Mouse (Mus musculus) testis, adult 2 months (tissue): ENCODE results near the gene Ctr9.

Source experiments
- CTCF ChIP-seq: fragments of 200-500 bp; IDR thresholded peaks from 2 replicates; pipeline ENCODE4 v1.5.1; 2012; ENCODE audit warnings: low read depth, mild to moderate bottlenecking, inconsistent platforms, low read length, moderate library complexity; ENCODE audit not compliant: control insufficient read depth, insufficient read depth, insufficient replicate concordance
- POLR2A ChIP-seq: fragments of 200-500 bp; IDR thresholded peaks from 2 replicates; pipeline ENCODE4 v1.6.1; 2012; ENCODE audit warnings: low read depth, mild to moderate bottlenecking, inconsistent platforms, low read length, moderate library complexity; ENCODE audit not compliant: control insufficient read depth

DNA sequence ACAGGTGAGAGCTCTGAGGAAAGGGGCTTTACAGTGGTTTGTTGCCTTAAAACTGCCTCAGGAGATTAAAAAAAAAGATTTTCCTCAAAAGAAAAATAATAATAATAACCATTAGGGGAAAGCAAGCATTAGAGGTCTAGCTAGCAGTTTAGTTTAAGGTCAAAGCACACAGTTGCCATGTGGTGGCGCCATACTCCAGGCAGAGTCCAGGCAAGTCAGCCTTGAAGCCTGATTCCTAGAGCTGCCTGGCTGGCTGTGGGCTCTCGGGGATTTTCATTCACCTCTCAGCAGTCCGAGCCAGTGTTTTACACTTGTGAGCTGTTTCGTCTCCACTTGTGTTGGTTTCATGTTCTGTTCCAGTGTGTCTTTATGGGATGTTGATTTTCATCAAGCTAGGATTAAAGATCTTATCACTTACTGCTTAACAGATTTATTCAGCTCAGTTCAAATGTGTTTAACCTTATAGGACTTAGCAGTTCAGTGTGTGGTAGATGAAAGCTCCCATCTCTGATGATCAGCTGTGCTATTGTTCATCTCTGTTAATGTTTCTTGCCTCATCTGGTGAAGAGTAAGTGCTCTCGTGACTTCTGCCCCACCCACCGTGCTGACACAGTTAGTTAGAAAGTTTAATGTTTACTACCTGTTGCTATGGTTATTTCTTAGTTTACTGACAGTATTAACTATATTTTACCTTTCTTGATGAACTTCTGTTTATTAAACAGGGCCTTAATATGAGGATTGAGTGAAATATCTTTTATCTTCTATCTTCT, 21.1 kb downstream of the Ctr9 start:
- TF ChIP-seq CTCF (peak; percentile 55; the same call in 1 of the 2 replicates), POLR2A (no peak)
